Mouse (Mus musculus) intestine, embryonic 15.5 days (tissue): ENCODE measurements around the gene Ufl1. TPM values are rescaled to one million over a fixed set of nuclear protein-coding genes. Genes with fewer than 3 reads are reported as not detected.
A peak's percentile ranks its signal among the peaks of the same experiment; 100 is the strongest.
"Not testable (repeated sequence)": the region's sequence is repeated elsewhere in the genome, so short reads cannot be mapped to it uniquely, and the experiment has no call there.

Experiments
- ATAC-seq: fragments of 200-750 bp; cut with Nextera tagmentation; 2 replicates; pipeline ENCODE4 v1.8.0; 2017; ENCODE audit warnings: moderate TSS enrichment, moderate library complexity
- H3K27ac ChIP-seq: fragments of 300-500 bp; sonication (generic); 2 replicates; pipeline ENCODE4 v1.5.1; 2015; ENCODE audit warnings: mild to moderate bottlenecking, inconsistent platforms
- H3K27me3 ChIP-seq: fragments of 300-500 bp; sonication (generic); replicated peaks from 2 replicates; pipeline ENCODE4 v1.6.1; 2015; ENCODE audit warnings: inconsistent platforms
- H3K36me3 ChIP-seq: fragments of 300-500 bp; sonication (generic); 2 replicates; pipeline ENCODE4 v1.6.1; 2015; ENCODE audit warnings: inconsistent platforms
- H3K4me1 ChIP-seq: fragments of 300-500 bp; sonication (generic); replicated peaks from 2 replicates; pipeline ENCODE4 v1.6.1; 2015; ENCODE audit warnings: inconsistent platforms
- H3K4me2 ChIP-seq: fragments of 300-500 bp; sonication (generic); replicated peaks from 2 replicates; pipeline ENCODE4 v1.6.1; 2015; ENCODE audit warnings: mild to moderate bottlenecking, inconsistent platforms
- H3K4me3 ChIP-seq: fragments of 300-500 bp; sonication (generic); replicated peaks from 2 replicates; pipeline ENCODE4 v1.5.1; 2015; ENCODE audit warnings: inconsistent platforms
- H3K9ac ChIP-seq: fragments of 300-500 bp; sonication (generic); 2 replicates; pipeline ENCODE4 v1.6.1; 2015; ENCODE audit warnings: inconsistent platforms
- H3K9me3 ChIP-seq: fragments of 300-500 bp; sonication (generic); 2 replicates; pipeline ENCODE4 v1.6.1; 2016; ENCODE audit warnings: inconsistent platforms
- WGBS: fragments of 180-500 bp; shearing (Covaris S2); methylation state at CpG from one replicate; pipeline ENCODE4 v1.1.7; 2015; 5-methylcytosine and 5-hydroxymethylcytosine counted together
- polyA plus RNA-seq: library from polyadenylated mRNA; unstranded; fragments of >200 nt; fragmentation: Nextera tagmentation; extraction: Ambion mirVana; gene quantifications from 2 replicates; pipeline ENCODE4 v1.2.1, GENCODE M21; 2015

The Ufl1 gene
- 41.3 and 46.0 TPM in 2 replicates for polyA plus RNA-seq

DNA sequence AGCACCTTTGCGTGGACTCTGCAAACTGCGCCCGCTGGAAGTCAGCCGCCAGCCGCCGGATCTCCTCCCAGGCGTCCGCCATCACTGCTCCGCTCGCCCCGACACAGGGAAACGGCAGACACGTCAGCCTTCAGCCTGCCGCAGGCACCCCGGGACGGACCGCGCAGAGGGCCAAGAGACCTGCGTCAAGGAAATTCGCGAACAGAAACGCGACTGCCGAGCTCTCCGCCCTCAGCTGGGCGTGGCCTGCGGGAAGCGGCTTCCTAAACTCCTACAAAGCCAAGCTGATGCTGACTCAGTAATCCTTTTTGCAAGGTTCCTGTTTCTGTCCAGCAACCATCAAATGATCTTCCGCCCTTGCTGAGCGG, at the start of gene Ufl1:
Gene Ufl1, minus strand, starts transcription at position 151 of the 368 bp plus-strand sequence.
- Histone ChIP-seq H3K27me3 (no peaks in the 10 kb centered on the region), H3K9ac (peak within 1 kb of the TSS; percentile 93), H3K4me1 (no peaks in the 10 kb centered on the region), H3K27ac (peak within 1 kb of the TSS; percentile 97), H3K4me3 (peak within 1 kb of the TSS; percentile 86), H3K36me3 (no peaks in the 10 kb centered on the region), H3K9me3 (no peaks in the 10 kb centered on the region), H3K4me2 (peak within 1 kb of the TSS; percentile 57)
- ATAC-seq, result peak; percentile 99
- WGBS, result under 1% methylated on average over 30 of the region's 30 CpGs

DNA sequence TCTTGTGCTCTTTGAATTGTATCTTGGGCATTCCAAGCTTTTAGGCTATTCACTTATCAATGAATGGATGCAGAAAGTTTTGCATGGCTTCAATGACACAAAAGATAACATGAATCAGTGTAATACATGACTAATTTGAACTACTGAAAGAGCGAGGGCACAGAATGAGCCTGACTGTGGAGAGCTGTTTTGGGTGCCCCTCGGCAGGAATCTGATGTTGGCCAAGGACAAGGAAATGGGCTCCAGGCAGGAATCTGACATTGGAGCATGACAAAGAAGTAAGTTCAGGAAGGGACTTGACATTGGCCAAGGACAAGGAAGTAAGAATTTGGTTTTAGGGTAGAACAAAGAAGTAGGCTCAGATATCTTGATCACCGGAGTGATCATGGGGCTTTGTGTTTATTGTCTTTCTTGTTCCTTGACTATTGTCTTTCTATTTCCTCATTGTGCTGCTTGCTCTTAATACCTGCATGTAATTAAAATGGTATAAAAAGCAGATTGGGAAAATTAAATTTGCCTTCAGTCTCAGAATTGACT, 44.1 kb upstream of the Ufl1 start:
- Histone ChIP-seq H3K4me3 (no peak overlapping the region), H3K4me1 (no peaks in the 10 kb centered on the region), H3K4me2 (no peak overlapping the region), H3K9ac (no peak overlapping the region), H3K36me3 (no peaks in the 10 kb centered on the region), H3K27ac (no peak overlapping the region), H3K9me3 (no peaks in the 10 kb centered on the region), H3K27me3 (no peaks in the 10 kb centered on the region)
- WGBS, result 91% methylated on average over 3 of the region's 3 CpGs
- ATAC-seq, result no peak

DNA sequence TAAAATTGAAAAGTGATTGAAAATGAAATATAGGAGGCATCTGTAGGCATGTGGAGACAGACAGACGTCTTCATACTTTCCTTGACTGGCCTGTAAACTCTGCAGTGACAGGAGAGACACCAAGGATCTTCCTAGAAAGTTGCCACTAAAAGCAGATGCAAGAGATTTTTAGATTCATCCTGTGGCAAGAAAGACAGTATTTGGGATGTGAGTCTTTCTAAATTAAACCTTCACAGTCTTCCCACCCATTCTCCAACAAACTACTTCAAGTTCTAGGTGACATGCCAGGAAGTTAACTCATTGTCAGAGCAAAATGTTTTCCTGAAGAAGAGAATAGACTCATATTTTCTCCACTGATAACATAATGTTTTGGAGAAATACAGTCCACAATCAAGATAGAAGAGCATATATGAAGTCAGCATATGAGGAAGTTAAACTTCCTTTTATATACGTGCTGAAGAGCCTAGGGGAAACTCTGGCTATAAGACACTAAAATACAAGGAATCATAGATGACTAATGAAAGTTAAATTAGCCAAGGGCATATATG, 41.1 kb upstream of the Ufl1 start:
- Histone ChIP-seq H3K4me2 (no peak overlapping the region), H3K4me3 (no peak overlapping the region), H3K4me1 (no peaks in the 10 kb centered on the region), H3K27me3 (no peaks in the 10 kb centered on the region), H3K36me3 (no peaks in the 10 kb centered on the region), H3K9me3 (no peaks in the 10 kb centered on the region), H3K27ac (no peak overlapping the region), H3K9ac (no peak overlapping the region)
- ATAC-seq, result no peak
- WGBS, result 74% methylated on average over 2 of the region's 2 CpGs

DNA sequence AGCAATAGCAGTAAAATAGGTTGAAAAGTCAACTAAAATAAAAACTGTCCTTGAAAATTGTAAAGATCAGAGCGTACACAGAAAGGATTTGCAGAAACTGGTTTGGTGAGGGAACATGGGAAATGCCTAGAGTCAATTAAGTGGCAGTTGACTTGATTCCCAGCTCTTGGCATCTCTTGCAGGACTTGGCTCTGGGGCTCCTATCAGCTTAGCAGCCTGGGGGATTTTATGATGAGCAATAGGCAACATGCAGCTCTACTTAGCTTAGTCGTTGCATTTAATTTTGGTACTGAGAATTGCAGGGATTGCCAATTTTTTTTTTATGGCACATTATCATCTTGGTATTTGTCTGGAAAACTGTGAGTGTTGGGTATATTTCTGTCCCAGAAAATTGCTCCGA, 32.1 kb upstream of the Ufl1 start:
- no peaks in the 10 kb centered on the region for H3K9me3 ChIP-seq
- no peaks in the 10 kb centered on the region for H3K36me3 ChIP-seq
- H3K9ac ChIP-seq, result no peak overlapping the region
- H3K4me3 ChIP-seq, result no peak overlapping the region
- no peak overlapping the region for H3K4me2 ChIP-seq
- WGBS, result 69% methylated on average over 3 of the region's 3 CpGs
- H3K4me1 ChIP-seq, result no peaks in the 10 kb centered on the region
- H3K27ac ChIP-seq, result no peak overlapping the region
- no peak for ATAC-seq
- no peaks in the 10 kb centered on the region for H3K27me3 ChIP-seq

DNA sequence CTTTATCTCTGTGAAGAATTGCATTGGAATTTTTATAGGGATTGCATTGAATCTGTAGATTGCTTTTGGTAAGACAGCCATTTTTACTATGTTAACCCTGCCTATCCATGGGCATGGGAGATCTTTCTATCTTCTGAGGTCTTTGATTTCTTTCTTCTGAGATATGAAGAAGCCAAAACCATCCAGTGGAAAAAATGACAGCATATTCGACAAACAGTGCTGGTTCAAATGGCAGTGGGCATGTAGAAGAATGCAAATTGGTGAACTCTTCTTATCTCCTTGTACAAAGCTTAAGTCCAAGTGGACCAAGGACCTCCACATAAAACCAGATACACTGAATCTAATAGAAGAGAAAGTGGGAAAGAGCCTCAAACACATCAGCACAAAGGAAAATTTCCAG, 3.4 kb upstream of the Ufl1 start:
- WGBS, result 82% methylated on average over 1 of the region's 1 CpGs
- H3K9ac ChIP-seq, ATAC-seq, H3K4me3 ChIP-seq, H3K27me3 ChIP-seq, H3K4me2 ChIP-seq, H3K9me3 ChIP-seq, H3K4me1 ChIP-seq, H3K36me3 ChIP-seq, H3K27ac ChIP-seq: not testable (repeated sequence)

DNA sequence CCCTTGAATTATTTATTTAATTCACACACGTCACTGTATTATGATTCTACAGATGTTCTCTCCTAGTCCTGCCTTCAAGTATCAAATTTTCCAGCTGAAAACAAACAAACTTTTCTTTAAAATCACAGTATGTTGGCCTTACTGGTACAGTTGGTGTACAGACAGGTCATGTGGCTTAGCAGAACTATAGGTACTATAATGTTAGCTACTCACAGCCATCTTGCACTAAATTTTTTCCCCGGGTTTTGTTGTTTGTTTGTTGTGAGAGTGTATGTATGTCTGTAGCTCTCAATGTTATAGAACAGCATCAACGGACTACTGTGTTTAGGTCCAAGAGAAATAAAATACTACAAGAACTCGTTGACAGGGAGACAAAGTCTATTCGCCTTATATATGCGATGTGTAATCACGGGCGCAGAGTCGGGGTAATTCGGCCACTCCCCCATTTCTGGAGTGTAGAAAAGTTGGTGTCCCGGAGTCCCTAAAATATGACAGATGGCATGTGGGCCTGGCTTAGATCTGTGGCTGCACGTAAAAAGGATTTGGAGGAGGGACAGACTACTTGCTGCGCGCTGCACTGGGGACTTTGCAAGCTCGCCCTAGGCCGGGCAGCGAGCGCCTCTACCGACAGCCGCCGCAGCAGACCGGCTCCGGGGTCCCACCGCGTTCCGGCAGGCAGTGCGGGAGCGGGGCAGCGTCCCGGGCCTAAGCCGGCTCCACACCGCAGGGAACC, 517 bp downstream of the Ufl1 start:
- Histone ChIP-seq H3K9ac (peak overlapping the region; percentile 93), H3K4me2 (peak overlapping the region; percentile 57), H3K4me3 (peak overlapping the region; percentile 86), H3K4me1 (no peaks in the 10 kb centered on the region), H3K27ac (peak overlapping the region; percentile 97), H3K27me3 (no peaks in the 10 kb centered on the region), H3K36me3 (no peaks in the 10 kb centered on the region), H3K9me3 (no peaks in the 10 kb centered on the region)
- peak; percentile 96 for ATAC-seq
- WGBS, result 1% methylated on average over 32 of the region's 32 CpGs

DNA sequence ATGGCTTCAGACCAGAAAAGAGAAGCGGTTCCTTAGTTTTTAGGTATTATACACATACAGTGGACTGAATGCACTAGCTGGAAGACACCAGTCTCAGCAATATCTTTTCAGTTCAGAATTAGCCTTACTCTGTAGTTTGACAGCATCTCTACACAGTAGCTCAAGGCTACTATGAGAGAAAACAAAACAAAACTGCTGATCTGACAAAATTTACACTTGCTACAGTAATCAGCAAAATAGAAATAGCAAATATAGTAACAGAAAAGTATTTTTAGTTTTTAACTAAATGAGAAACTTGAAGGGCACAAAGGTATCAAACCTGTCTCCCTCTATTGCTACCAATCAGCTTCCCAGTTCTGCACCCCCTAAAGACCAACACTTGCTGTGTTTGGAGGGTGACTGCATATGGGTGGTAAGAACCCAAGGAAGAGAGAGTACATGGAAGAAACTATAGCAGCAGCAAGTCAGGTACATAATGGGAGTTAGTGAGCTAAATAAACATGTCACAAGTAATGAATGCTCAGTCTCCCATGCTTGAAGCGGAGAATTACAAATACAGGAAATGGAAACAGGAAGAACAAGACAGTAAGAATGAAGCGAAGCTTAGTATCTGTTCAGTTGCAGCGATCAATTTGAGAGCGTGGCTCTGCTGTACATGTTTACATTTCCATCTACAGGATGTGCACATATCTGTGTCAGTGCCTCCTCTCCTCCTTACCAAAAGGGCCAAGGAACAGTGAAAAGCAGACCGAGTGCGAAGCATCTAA, 8.6 kb downstream of the Ufl1 start:
- no peaks in the 10 kb centered on the region for H3K4me1 ChIP-seq
- peaks cover 13% of the 10 kb centered on the region for H3K36me3 ChIP-seq
- no peaks in the 10 kb centered on the region for H3K9me3 ChIP-seq
- no peak for ATAC-seq
- no peak overlapping the region for H3K4me2 ChIP-seq
- no peak overlapping the region for H3K9ac ChIP-seq
- H3K27ac ChIP-seq, result no peak overlapping the region
- H3K4me3 ChIP-seq, result no peak overlapping the region
- WGBS, result 74% methylated on average over 7 of the region's 7 CpGs
- H3K27me3 ChIP-seq, result no peaks in the 10 kb centered on the region

DNA sequence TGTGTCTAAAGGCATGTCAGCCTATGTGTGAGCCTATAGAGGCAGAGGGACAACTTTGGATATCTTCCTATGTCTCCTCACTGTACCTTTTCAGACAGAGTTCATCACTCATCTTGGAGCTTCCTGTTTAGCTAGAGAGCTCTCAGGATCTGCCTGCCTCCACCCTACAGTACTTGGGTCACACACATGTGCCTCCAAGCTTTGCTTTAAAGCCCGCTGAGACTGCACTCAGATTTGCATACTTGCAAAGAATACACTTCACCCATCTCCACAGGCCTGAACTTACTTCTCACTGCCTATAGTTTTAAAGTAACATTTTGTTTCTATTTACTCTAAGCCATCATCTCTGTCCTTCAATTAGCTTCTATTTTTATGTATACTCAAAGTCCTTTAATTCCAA, 9.7 kb downstream of the Ufl1 start:
- H3K36me3 ChIP-seq, result peaks cover 16% of the 10 kb centered on the region
- H3K27me3 ChIP-seq, result no peaks in the 10 kb centered on the region

DNA sequence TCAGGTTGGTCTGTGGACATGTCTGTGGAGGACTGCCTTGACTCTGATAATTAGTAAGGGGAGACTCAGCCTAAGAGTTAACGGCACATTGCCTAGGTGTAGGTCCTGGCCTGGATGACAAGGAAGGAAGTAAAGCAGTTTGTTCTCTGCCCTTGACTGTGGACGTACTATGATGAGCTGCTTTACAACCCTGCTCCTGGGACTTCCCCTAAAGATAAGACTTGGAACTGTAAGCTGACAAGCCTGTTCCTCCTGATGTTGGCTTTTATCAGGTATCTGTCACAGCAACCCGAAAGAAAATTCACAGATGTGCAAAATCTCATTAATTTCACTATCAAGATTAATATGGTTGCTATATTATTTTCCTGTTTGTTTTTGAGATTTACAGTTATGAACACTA, 14.5 kb downstream of the Ufl1 start:
- H3K9me3 ChIP-seq, result no peaks in the 10 kb centered on the region
- no peak overlapping the region for H3K27ac ChIP-seq
- no peaks in the 10 kb centered on the region for H3K27me3 ChIP-seq
- H3K36me3 ChIP-seq, result peaks cover 12% of the 10 kb centered on the region
- H3K4me1 ChIP-seq, result no peaks in the 10 kb centered on the region
- H3K4me3 ChIP-seq, result no peak overlapping the region
- WGBS, result 68% methylated on average over 3 of the region's 3 CpGs
- no peak overlapping the region for H3K9ac ChIP-seq
- ATAC-seq, result peak; percentile 45; the same call in 1 of the 2 replicates
- no peak overlapping the region for H3K4me2 ChIP-seq

More for the DNA sequence above, 9.7 kb downstream of the Ufl1 start:
- no peak overlapping the region for H3K9ac ChIP-seq
- no peak overlapping the region for H3K27ac ChIP-seq
- no peaks in the 10 kb centered on the region for H3K4me1 ChIP-seq
- no peak overlapping the region for H3K4me3 ChIP-seq
- H3K9me3 ChIP-seq, result no peaks in the 10 kb centered on the region
- WGBS, result 77% methylated on average over 1 of the region's 1 CpGs
- no peak overlapping the region for H3K4me2 ChIP-seq
- ATAC-seq, result no peak

DNA sequence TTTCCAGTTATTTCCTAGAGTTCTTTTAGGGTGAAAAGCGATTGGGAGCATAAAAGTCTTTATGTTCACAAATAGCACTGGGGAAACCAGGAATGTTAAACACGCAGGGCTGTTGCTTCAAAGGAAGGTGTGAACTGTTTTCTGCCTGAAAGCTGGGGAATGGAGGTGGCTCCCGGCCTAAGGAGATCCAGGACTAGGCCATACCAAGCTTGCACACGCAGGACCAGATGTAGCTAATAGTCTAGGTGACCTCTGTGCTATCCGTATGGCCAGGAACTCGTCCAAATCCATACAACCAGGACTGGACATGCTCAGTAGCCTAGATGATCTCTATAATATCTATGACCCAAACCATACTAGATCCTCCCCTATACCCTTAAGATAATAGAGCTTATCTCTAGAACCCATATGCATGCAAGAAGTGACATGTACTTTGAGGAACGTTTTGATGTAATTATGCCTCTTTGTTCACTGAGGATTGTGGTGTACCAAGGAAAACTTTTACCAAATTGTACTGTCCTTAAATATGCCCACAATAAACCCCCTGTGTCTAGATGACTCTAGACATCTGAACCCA, 23.7 kb downstream of the Ufl1 start:
- WGBS, result 93% methylated on average over 7 of the region's 7 CpGs
- Histone ChIP-seq H3K4me3 (no peak overlapping the region), H3K27me3 (no peaks in the 10 kb centered on the region), H3K9ac (no peak overlapping the region), H3K27ac (no peak overlapping the region), H3K4me2 (no peak overlapping the region), H3K4me1 (no peaks in the 10 kb centered on the region), H3K9me3 (no peaks in the 10 kb centered on the region), H3K36me3 (peaks cover 3% of the 10 kb centered on the region; the same call in 1 of the 2 replicates)
- ATAC-seq, result no peak

DNA sequence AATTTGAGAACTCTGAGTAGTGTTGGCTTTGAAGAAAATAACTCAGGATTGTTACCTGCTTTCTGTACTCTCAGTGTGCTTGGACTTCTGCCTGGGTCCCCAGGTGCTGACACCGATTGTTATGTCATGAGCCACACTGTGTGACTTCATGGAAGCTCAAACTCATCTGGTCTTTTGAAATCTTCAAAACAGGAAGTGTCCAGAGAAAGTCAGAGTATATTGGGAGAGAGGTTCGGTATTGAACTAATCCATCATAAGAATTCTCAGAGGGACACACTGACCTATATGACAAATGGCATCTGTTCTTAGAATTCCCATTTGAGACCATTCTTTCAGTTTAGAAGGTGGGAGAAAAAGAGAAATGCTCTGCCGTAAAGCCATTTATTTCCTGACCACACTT, 38.8 kb downstream of the Ufl1 start, which contains the start of gene Fhl5:
Gene Fhl5, minus strand, starts transcription at position 101 of the 400 bp plus-strand sequence.
- no peak within 1 kb of the TSS for H3K4me2 ChIP-seq
- H3K27me3 ChIP-seq, result no peaks in the 10 kb centered on the region
- ATAC-seq, result no peak
- H3K4me3 ChIP-seq, result no peak within 1 kb of the TSS
- 83% methylated on average over 3 of the region's 3 CpGs for WGBS
- H3K27ac ChIP-seq, result no peak within 1 kb of the TSS
- H3K9me3 ChIP-seq, result no peaks in the 10 kb centered on the region
- H3K36me3 ChIP-seq, result no peaks in the 10 kb centered on the region
- H3K9ac ChIP-seq, result no peak within 1 kb of the TSS
- no peaks in the 10 kb centered on the region for H3K4me1 ChIP-seq

DNA sequence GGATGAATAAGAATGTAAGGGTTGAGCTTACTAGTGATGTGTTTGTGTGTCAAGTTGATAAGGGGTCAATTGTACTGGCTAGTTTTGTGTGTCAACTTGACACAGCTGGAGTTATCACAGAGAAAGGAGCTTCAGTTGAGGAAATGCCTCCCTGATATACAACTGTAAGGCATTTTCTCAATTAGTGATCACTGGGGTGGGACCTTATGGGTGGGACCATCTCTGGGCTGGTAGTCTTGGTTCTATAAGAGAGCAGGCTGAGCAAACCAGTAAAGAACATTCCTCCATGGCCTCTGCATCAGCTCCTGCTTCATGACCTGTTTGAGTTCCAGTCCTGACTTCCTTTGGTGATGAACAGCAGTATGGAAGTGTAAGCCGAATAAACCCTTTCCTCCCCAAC, 46.0 kb downstream of the Ufl1 start:
- not testable (repeated sequence) for H3K36me3 ChIP-seq, H3K4me1 ChIP-seq, H3K27me3 ChIP-seq, ATAC-seq, H3K27ac ChIP-seq, H3K4me3 ChIP-seq, H3K9ac ChIP-seq, H3K9me3 ChIP-seq, H3K4me2 ChIP-seq
- 92% methylated on average over 1 of the region's 1 CpGs for WGBS
